Mouse (Mus musculus): ENCODE measurements at regions not wholly inside any gene's neighbourhood (a gene's known extent, or its start where the extent isn't known, plus 50 kb on each side); places are given as distances from the start of the nearest gene placed in this dataset.

- no peak for TF ChIP-seq CTCF (conservative IDR thresholded peaks at IDR 0.05; ENCODE audit: insufficient read depth, insufficient read length, low read depth, low read length)
- TF ChIP-seq POLR2A (IDR thresholded peaks at IDR 0.05; ENCODE audit: low read depth, low read length): no peak
Observed at GRCm38 (mm10) chr4:9014986-9015385, 776.1 kb upstream of the Car8 start.

All from kidney, adult 2 months (tissue).